Mouse (Mus musculus) bone marrow, adult 2 months (tissue): ENCODE results near the gene Cnot1.

Source experiments
- CTCF ChIP-seq: fragments of 200-500 bp; IDR thresholded peaks from 2 replicates; pipeline ENCODE4 v1.5.1; 2011; ENCODE audit warnings: low read length, control low read depth; ENCODE audit not compliant: control insufficient read depth, insufficient read depth
- POLR2A ChIP-seq: fragments of 200-500 bp; IDR thresholded peaks from 2 replicates; pipeline ENCODE4 v1.6.1; 2011; ENCODE audit warnings: low read depth, mild to moderate bottlenecking, control low read depth, low read length, borderline replicate concordance; ENCODE audit not compliant: control insufficient read depth

- no peak for TF ChIP-seq POLR2A
- TF ChIP-seq CTCF, result no peak
Observed at GRCm38 (mm10) chr8:95714367-95714766, 92.9 kb downstream of the Cnot1 start.
